Comparison of ENCODE assay signal across 11 mouse cellular contexts in genomic region chr1:106316641-106317304, GRCm38 (mm10).
A peak's percentile ranks its signal among the peaks of the same experiment; 100 is the strongest.
DNase-seq lines count a peak whose midpoint lies in the region; ATAC-seq lines count a peak whose summit lies in the region.
"Had no signal": no experiment of that assay in that cellular context is flagged by ENCODE, and none has a peak within 500 bp of the region (broad histone marks: within the 10 kb centered on the region; RNA-seq: fewer than 3 reads in every experiment).

No protein-coding gene starts in this region.

- H3K27ac ChIP-seq in hindbrain, embryonic 14.5 days: 0 out of 2 replicates have a peak overlapping the region, but pooled peaks have one; percentile 26
- H3K27ac ChIP-seq in hindbrain, embryonic 11.5 days (ENCODE audit: low read depth, low read length): no peak overlapping the region
- no peak overlapping the region for H3K27ac ChIP-seq in forebrain, embryonic 15.5 days (replicated peaks)
- H3K27ac ChIP-seq: liver, embryonic 15.5 days had no signal

- 81% methylated on average over 4 of the region's 4 CpGs for WGBS in hindbrain, embryonic 14.5 days
- WGBS in hindbrain, embryonic 11.5 days: 83% methylated on average over 4 of the region's 4 CpGs
- WGBS in forebrain, embryonic 15.5 days: 84% methylated on average over 4 of the region's 4 CpGs

- H3K27me3 ChIP-seq in hindbrain, embryonic 14.5 days (ENCODE audit: control insufficient read depth, insufficient read depth, low read length): no peaks in the 10 kb centered on the region
- H3K27me3 ChIP-seq in hindbrain, embryonic 11.5 days (ENCODE audit: control insufficient read depth, insufficient read depth, low read length): no peaks in the 10 kb centered on the region
- H3K27me3 ChIP-seq in forebrain, embryonic 15.5 days: no peaks in the 10 kb centered on the region
- H3K27me3 ChIP-seq: liver, embryonic 15.5 days had no signal

- H3K36me3 ChIP-seq in hindbrain, embryonic 14.5 days (replicated peaks; ENCODE audit: control insufficient read depth, insufficient read depth): 0 out of 2 replicates have a peak, but pooled peaks cover 8% of the 10 kb centered on the region
- no peaks in the 10 kb centered on the region for H3K36me3 ChIP-seq in hindbrain, embryonic 11.5 days (ENCODE audit: control insufficient read depth, insufficient read depth, low read length)
- H3K36me3 ChIP-seq in forebrain, embryonic 15.5 days: no peaks in the 10 kb centered on the region
- H3K36me3 ChIP-seq: liver, embryonic 15.5 days had no signal

- no peak for ATAC-seq in hindbrain, embryonic 14.5 days (ENCODE audit: low FRiP score)
- no peak for ATAC-seq in hindbrain, embryonic 11.5 days (ENCODE audit: low FRiP score)
- peak; percentile 89 for ATAC-seq in common myeloid progenitor, adult 5-6 weeks (replicated peaks; ENCODE audit: low read depth, poor library complexity, severe bottlenecking)
- no peak for ATAC-seq in forebrain, embryonic 15.5 days (replicated peaks)
- ATAC-seq in monocyte, adult 5-6 weeks (replicated peaks; ENCODE audit: insufficient number of reproducible peaks, low FRiP score, low TSS enrichment, poor library complexity, severe bottlenecking): no peak

- no peaks in the 10 kb centered on the region; the same call in 1 of the 2 replicates for H3K4me1 ChIP-seq in hindbrain, embryonic 14.5 days (replicated peaks; ENCODE audit: control insufficient read depth, insufficient read depth, low read length)
- H3K4me1 ChIP-seq in hindbrain, embryonic 11.5 days (replicated peaks; ENCODE audit: control insufficient read depth, insufficient read depth, low read length): no peaks in the 10 kb centered on the region
- no peaks in the 10 kb centered on the region for H3K4me1 ChIP-seq in forebrain, embryonic 15.5 days
- H3K4me1 ChIP-seq: liver, embryonic 15.5 days had no signal

- H3K9me3 ChIP-seq in hindbrain, embryonic 14.5 days (ENCODE audit: control insufficient read depth, low read length): no peaks in the 10 kb centered on the region
- no peaks in the 10 kb centered on the region for H3K9me3 ChIP-seq in hindbrain, embryonic 11.5 days (ENCODE audit: control insufficient read depth, low read length)
- no peaks in the 10 kb centered on the region for H3K9me3 ChIP-seq in forebrain, embryonic 15.5 days
- H3K9me3 ChIP-seq: G1E; liver, embryonic 15.5 days had no signal

- no peak overlapping the region for H3K4me2 ChIP-seq in hindbrain, embryonic 14.5 days (replicated peaks)
- no peak overlapping the region for H3K4me2 ChIP-seq in hindbrain, embryonic 11.5 days (replicated peaks; ENCODE audit: low read depth, low read length)
- no peak overlapping the region for H3K4me2 ChIP-seq in forebrain, embryonic 15.5 days (replicated peaks)
- H3K4me2 ChIP-seq: liver, embryonic 15.5 days had no signal

- no peak overlapping the region for H3K4me3 ChIP-seq in hindbrain, embryonic 14.5 days (replicated peaks; ENCODE audit: low read length)
- H3K4me3 ChIP-seq in hindbrain, embryonic 11.5 days (ENCODE audit: low read depth, low read length): no peak overlapping the region
- H3K4me3 ChIP-seq in forebrain, embryonic 15.5 days: no peak overlapping the region
- H3K4me3 ChIP-seq: liver, embryonic 15.5 days had no signal

- H3K9ac ChIP-seq in hindbrain, embryonic 14.5 days: no peak overlapping the region
- H3K9ac ChIP-seq in hindbrain, embryonic 11.5 days (ENCODE audit: low read depth, low read length): no peak overlapping the region
- no peak overlapping the region for H3K9ac ChIP-seq in forebrain, embryonic 15.5 days (replicated peaks)
- H3K9ac ChIP-seq: liver, embryonic 15.5 days had no signal

- DNase-seq in hindbrain, embryonic 14.5 days (ENCODE audit: low spot score): no peak
- DNase-seq in hindbrain, embryonic 11.5 days (ENCODE audit: low spot score): no peak
- peak; percentile 41 for DNase-seq in induced T-regulatory cell, adult 2 months (ENCODE audit: low read depth)
- peak; percentile 23 to 24 for DNase-seq in lung, postnatal 4 days
- DNase-seq in cerebellum, postnatal 14 days: no peak
- DNase-seq: thymus, adult 2 months had no signal

Comparison
In these comparisons a context has a peak if more than half of its experiments do, and no peak if none do; other contexts are left out.
1. DNase-seq: peak in induced T-regulatory cell, adult 2 months (single experiment) and lung, postnatal 4 days (2 of 2); none in hindbrain, embryonic 14.5 days (single experiment), hindbrain, embryonic 11.5 days (single experiment) and cerebellum, postnatal 14 days (0 of 2).